Mouse (Mus musculus): ENCODE results near the gene Slc17a8.
"Not testable (repeated sequence)": the region's sequence is repeated elsewhere in the genome, so short reads cannot be mapped to it uniquely, and the experiment has no call there.

Slc17a8 gene

DNA sequence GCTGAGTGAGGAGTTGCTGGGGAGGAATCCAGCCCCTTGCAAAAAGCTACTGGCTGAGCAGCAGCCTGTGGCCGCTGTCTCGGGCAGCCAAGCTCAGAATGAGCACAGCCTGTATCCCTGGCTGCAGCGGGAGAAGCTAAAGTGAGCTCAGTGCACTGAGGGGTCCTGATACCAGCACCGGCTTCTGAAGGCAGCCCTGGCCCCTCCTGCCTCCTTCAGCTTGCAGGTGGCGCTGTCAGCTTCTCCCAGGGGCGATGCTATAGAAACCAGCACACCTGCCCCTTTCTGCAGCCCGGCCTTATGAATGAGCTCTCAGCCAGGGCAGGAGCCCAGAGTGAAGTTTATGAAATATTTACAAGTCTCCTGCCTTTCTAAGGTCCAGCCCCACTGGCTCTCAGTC is at the start of gene Slc17a8:
Gene Slc17a8, minus strand, starts transcription at position 125 of the 400 bp plus-strand sequence.
- DNase-seq, result no peak

DNA sequence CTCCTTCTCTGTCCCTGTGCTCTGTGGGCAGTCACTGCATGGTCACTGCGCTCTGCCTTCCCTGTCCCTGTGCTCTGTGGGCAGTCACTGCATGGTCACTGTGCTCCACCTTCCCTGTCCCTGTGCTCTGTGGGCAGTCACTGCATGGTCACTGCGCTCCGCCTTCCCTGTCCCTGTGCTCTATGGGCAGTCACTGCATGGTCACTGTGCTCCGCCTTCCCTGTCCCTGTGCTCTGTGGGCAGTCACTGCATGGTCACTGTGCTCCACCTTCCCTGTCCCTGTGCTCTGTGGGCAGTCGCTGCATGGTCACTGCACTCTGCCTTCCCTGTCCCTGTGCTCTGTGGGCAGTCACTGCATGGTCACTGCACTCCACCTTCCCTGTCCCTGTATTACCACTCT is 49.3 kb upstream of the Slc17a8 start:
- not testable (repeated sequence) for DNase-seq

DNA sequence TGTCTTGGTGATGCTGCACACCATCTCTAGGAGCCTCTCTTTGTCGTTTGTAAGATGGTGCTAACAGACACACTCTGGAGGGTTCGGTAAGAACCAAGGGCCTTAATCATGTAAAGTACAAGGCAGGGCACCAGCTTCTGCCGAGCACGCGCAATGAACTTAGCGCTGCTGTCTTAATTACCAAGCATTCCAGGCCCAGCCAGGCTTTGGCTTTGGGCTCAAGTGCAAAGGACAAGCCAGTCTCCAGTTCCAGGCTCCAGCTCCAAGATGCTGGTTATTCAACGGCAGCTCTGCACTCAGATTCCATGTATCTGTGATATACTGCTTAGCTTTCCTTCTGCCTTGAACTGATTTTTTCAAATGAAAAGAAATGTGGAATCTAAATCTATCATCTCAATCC is 46.5 kb upstream of the Slc17a8 start:
- DNase-seq, result no peak

DNA sequence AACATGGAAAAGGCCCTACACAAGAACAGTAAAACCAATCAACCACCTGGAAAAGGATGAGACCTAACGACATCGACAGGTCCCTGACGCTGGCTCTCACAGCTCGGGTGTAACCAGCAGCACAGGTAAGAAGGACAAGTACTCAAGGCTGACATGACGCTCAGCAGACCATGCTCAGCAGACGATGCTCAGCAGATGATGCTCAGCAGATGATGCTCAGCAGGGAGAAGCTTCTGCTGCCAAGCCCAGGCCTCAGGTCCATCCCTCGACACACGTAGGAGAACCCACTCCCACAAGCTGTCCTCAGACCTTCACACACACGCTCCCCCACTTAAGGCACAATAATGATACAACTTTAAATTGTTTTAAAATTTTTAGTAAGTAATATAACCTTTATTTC is 44.6 kb upstream of the Slc17a8 start:
- no peak for DNase-seq

DNA sequence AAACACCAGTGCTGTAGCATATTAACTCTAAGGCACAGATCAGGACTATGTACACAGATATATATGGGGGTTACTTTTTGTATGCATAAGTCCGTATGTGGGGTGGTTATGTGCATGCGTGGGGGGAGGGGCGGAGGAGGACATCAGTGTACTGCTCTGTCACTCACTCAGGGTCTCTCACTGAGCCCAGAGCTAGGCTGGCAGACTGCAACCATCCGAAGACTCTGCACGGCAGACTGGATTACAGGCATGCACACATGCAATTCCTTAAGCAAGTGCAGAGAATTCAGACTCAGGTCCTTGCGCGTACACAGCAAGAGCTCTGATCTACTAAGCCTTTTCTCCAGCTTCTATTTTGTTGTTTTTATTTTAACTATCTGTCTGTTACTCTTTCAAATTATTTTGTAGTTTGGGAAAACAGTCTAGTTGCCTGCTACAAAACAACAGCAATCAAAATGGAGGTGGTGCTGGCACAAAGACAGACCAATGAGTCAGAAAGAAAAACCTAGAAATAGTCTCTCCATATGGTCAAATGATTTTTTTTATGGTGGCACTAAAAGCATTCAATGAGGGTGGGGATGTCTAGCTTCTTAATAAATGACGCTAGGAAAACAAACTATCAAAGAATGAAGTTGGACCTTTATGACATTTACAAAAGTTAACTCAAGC is 44.1 kb upstream of the Slc17a8 start:
- DNase-seq, result no peak

DNA sequence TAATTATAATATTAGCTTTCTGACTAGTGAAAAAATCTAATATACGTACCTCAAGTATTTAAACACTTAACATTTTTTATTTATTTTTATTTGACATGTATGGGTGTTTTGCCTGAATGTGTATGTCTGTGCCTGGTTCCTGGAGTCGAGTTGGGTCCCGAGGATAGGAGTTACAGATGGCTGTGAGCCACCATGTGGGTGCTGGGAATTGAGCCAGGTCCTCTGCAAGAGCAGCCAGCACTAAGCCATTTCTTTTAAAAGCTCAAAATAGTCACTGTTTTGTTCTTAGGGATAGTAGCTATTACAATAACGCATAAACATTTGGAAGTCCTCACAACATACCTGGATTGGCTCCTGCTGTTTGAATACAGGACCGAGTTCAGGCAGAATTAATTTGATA is 35.3 kb upstream of the Slc17a8 start:
- no peak for DNase-seq

DNA sequence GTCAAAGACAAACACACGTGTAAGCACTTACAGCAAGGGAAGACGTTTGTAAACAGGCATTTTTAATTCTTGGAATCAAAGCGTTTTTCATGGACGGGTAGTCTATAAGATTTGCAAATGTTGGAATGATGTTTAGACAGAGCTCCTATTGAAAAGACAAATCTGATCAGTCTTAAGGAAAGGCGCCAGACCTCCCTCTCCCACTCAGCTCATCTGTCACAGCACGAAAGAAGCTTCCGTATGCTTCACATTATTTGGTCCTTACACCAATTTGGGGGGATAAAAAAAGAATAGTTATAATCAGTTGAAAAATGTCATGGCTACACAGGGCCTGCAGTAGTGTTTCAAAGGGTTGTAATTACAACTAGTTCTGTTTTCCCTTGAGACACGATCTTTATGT is 31.9 kb upstream of the Slc17a8 start:
- no peak for DNase-seq

DNA sequence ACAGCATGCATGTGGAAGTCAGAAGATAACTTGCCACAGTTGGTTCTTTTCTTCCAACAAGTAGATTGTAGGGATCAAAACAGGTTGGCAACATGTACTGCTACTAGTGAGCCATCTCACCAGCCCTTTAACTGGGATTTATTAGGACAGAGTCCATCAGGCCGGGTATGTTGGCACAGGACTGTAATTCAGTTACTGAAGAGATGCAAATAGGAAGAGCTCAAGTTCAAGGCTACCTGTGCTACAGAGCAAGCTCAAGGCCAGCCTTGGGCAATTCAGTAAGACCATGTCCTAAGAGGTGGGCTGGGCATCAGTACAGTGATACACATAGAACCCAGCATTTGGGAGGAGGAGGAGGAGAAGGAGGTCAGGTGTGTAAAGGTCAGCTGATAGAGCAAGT is 30.6 kb upstream of the Slc17a8 start:
- DNase-seq, result no peak

DNA sequence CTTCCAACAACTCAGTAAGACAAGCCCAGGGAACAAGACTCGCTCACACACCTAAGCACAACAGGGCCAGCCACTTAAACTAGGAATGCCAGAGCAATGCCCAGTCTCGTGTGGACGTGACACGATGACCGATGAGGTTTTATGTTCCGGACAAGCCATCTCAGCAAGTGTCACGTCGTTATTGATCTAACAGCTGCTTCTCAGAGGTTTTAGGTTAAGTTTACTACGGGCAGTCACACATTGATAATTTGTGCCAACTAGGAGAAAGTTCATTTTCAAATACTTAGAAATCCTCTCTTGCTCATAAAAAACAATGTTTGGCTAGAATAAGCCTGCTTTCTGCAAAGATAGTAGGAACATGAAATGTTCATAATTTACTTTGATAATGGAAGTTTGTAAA is 25.9 kb upstream of the Slc17a8 start:
- no peak for DNase-seq

DNA sequence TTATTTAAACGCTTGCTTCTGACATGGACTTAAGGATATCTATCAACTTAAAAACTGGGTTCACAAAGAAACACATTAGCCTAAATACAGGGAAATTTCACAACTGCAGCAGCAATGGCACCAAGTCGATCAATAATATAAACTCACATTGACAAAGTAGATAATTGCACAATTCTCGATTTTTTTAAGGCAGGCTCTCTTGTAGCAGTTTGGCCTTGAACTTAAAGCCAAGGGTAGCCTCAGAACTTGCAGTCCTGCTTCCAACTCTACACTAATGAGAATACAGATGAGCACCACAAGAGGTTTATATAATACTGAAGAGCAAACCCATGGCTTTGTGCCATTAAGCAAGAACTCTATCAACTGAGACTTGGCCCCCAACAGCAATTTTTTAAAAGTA is 15.9 kb upstream of the Slc17a8 start:
- DNase-seq, result no peak

DNA sequence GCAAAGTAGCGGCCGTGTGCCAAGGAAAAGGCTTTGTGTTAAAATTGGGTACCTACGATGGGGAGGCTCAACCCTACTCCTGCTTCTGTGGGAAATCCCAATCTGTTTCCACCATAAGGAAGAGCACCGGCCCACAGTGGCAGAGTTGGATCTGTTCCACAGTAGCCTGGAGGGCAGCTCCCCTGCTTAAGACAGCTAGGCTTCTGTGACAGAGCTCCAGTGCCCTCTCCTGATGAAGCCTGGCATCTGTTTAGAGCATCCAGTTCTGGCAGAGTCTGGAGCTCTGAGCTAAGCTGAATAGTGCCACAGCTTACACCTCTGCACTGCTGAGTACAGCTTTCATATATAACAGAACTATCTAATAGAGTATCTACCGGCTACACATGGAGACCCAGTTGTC is 14.0 kb upstream of the Slc17a8 start:
- no peak for DNase-seq

DNA sequence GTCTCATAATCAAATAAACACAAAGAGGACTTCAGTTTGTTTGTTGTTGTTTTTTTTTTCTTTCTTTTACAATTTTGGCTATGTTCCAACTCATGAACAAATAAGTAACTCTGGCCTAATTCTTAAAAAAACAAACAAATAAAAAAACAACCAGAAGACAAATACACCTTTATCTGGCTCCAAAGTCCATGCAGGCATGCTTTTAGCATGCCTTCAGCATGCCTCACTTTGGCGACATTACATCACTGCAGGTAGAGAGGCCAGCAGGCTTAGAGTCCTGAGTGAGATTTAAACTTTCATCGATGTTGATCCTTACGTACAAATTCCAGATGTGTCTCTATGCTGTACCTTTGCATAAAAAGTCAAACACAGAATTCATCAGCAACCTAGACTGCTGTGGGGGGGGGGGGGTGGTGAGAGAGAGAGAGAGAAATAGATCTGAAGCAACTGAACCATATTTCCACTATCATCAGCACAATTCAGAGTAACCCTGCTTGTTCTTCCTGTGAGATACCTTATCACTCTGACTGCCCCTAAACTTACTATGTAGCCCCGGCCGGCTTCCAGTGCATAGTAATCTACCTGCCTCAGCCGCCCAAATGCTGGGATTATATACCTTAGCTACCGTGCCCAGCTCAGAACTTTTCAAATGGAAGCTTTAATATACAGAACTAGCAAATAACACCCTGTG is 12.8 kb upstream of the Slc17a8 start:
- DNase-seq, result no peak

DNA sequence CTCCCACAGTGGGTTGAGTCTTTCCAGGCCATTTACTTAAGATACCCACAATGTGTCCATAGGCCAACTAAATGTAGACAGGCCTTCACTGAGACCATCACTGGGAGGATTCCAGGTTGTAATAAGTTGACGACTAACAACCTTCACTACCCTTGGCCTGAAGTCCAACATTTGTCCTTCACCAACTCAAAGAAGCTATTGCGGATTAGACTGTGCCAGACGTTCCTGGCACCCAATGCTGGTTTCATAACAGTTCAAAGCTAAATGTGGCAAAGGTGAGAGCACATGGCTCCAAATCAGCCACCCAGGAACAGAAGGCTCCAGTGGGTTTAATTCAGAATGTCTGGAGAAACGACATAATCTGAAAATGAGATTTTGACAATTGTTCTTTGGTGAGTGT is 12.1 kb upstream of the Slc17a8 start:
- DNase-seq, result no peak

DNA sequence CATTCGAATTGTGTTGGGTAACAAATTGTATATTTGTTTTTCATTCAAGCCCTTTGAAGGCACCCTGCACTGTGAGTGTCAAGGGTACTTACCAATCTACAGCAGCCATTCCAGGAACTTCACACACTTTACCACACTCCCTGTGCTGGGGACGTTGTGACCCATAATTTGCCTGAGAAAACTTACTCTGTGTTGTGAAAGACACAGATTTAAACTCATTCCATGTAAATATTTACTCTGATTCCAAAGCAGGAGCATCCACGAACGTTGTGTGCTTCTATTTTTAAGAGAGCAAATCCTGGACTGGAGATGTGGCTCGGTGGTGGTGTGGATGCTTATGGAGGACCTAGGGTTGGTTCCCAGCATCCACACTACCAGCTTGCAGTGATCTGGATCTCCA is 10.8 kb upstream of the Slc17a8 start:
- DNase-seq, result no peak

DNA sequence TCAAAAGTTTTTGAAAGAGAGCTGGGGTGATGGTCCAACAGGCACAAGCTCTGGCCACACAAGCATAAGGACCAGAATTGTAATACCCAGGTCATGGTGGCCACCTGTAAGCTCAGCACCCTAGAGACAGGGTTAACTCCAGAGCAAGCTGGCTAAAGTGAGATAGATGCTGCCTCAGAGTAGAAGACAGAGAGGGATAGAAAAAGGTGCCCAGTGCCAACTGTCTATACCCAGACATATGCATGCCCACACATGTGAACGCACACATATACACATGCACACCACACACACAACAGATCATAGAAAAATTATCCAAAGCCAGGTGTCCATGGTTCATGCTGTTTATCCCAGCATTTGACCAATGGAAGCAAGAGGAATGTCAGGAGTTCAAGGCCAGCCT is 9.5 kb upstream of the Slc17a8 start:
- DNase-seq, result no peak

DNA sequence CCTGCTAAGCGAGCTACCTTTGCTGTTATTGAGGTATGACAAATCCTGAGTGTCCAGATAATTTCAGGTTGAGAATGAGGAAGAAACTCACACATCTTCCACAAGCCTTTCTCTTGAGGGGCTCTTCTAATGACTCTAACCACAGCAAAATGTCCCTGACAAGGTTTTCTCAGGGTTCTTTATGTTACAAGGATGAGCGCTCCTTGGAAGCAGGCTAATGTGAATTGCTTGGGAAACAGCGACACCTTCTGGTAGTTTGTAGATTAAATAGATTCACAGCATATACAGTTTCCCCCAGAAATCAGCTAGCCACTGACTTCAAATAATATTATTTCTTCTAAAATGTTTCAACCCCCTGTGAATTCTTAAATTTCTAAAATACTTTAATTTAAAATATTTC is 9.0 kb upstream of the Slc17a8 start:
- no peak for DNase-seq

DNA sequence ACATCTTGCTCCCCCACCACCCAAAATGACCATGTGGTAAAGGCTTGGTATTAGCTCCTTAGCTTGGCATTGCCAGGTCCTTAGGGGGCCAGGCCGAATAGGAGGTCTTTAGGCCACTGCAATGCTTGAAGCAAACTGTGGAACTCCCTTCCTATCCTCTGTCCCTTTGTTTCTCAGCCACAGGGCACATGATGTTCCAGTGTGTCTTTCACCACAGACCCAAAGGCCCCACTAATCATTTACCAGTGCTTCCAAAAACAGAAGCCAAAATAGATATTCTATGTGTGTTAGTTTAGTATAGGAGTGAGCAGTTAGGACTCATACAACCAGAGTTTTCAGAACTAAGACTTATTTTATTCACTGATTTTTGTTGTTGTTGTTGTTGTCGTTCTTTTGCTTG is 5.7 kb upstream of the Slc17a8 start:
- no peak for DNase-seq

DNA sequence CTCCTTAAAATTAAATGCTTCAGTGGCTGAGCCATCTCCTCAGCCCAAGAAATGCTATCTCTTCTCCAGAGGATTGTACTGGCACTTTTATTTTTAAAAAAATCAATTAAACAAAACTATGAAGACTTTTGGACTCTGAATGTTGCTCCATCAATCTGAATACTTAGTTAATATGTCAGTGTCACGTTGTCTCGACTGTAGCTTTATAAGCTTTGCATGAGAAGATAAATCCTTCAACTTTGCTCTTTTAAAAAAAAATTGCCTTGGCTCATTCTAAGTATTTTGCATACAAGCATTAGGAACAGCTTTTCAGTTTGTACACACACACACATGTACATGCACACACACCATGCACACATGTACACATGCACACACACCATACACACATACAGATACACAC is 3.1 kb upstream of the Slc17a8 start:
- no peak for DNase-seq

DNA sequence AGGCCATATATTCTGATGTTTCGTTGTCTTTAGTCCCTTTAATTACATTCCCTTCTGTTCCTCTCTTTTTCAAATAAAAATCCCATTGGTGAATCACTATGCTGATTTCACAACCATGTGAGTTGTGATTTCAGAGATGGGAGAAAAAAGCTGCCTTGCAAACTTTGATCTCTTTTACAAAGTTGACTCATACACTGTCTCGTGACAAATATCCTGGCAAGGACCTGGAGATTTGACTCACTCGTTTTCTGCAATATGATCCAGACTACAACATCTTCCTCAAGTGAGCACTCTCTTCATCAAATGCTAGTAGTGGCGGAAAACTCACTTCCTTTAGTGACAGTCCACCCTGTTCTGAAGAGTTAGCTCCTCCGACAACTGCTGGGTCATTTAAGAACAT is 21.7 kb downstream of the Slc17a8 start:
- no peak for DNase-seq

DNA sequence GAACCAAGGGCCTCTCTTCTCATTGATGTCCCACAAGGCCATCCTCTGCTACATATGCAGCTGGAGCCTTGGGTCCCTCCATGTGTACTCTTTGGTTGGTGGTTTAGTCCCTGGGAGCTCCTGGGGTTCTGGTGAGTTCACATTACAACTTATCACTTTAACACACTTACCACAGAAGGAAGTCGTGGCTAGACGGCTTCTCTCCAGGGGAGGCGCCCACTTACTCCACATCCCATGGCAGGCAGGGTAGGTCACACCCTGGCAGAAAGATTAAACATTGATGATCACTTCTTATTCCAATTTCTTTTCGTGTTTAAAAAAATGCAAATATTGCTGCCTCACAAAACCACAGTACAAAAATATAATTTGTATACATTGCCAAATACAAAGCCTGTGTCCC is 23.8 kb downstream of the Slc17a8 start:
- no peak for DNase-seq

DNA sequence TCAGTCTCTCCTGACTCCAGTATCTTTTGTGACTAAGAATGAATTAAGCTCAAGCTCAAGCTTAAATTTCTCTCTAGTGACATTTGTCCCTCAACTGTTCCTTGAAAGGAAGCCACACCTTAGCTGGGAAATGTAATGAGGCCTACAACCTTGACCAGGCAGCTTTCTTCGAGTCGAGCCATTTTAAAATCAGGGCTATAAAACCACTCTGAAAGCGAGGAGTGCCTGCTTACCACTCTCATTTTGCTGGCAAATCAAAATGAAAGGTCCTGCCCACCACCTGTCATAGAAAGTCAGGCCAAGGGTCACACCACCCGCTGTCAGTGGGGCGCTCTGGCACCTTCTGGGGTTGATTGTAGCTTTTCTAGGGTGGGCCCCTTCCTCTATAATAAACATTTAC is 25.1 kb downstream of the Slc17a8 start:
- DNase-seq, result no peak

DNA sequence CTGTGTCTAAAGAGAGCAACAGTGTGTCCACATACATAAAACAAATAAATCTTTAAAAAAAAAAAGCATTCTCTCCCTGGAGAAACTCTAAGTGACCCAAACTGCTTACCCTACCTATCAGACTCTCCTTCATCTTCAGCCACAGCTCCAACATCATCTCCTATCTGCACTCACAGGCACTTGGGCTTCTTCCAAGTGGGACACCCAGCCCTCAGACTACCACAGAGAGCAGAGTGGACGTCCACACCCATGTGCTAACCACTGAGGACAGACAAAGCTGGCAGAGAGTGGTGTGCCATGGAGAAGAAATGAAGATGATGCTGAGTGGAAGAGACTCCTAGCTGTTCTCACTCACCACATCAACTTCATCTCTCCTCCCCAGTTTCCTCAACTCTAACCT is 25.5 kb downstream of the Slc17a8 start:
- DNase-seq, result no peak

DNA sequence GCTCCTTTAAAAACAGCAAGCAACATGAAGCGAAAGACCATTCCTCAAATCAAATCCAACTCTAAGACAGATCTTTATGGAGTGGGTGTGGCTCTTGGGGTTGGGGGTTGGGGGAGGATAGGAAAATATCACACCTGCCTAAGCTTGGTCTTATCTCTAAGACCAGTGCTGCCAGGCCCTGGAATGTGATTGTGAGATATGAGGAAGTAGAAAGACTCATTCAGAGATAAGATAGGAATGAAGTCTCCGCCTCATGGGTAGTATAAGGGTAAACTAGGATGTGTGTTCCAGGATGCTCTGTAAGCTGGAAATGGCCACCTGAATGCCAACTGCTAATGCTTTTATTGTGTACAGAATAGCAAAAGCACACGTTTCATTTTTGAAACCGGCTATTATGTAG is 26.7 kb downstream of the Slc17a8 start:
- DNase-seq, result no peak

DNA sequence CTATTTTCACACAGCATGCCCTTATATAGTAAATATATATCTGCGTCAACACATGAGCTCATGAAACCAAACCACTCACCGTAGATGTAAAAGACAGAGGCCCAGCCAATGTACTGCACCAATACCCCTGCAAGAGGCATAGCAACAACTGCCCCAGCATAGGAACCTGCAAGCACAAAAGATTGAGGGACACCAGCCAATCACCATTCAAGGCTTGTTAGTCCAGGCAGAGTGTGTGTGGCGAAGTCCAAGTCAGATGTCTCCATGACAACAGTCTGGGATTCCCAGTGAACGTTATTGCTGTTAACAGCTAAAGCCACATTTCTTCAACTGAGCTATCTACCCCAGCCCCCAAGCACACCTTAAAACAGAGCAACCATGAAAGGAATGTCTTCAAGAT is 28.3 kb downstream of the Slc17a8 start:
- no peak for DNase-seq

DNA sequence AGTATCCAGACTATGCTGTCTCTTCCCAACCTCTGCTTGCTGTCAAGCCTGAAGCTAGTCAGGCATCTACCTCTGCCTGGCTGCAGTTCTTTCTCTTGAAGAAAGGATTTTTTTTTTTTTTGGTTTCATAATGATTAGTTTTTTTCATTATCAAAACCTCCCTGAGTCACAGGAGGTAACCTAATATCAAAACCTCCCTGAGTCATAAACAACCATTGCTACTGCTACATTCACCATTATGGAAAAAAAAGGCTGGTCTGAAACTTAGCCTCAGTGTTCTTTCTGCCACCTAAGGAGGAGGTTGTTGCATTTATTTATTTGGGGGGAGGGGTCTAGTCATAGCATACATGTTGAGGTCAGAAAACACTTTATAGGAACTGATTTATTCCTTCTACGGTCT is 31.2 kb downstream of the Slc17a8 start:
- DNase-seq, result no peak

Data from right cerebral cortex, postnatal 25 days (tissue).